Mouse (Mus musculus) liver, embryonic 16.5 days (tissue): Measurements from ENCODE around the gene Gch1. TPM values are rescaled to one million over a fixed set of nuclear protein-coding genes. Genes with fewer than 3 reads are reported as not detected.
"Not testable (repeated sequence)": the region's sequence is repeated elsewhere in the genome, so short reads cannot be mapped to it uniquely, and the experiment has no call there.

Source experiments
- ATAC-seq: fragments of 200-750 bp; cut with Nextera tagmentation; 2 replicates; pipeline ENCODE4 v1.8.0; 2017; ENCODE audit warnings: low read depth, mild to moderate bottlenecking, moderate number of reproducible peaks, moderate library complexity
- H3K27ac ChIP-seq: fragments of 300-500 bp; sonication (generic); 2 replicates; pipeline ENCODE4 v1.5.1; 2014; ENCODE audit warnings: mild to moderate bottlenecking, low read length
- H3K27me3 ChIP-seq: fragments of 300-500 bp; sonication (generic); 2 replicates; pipeline ENCODE4 v1.6.1; 2014; ENCODE audit warnings: low read depth, low read length, mixed read lengths; ENCODE audit not compliant: control insufficient read depth, insufficient read depth
- H3K36me3 ChIP-seq: fragments of 300-500 bp; sonication (generic); 2 replicates; pipeline ENCODE4 v1.6.1; 2014; ENCODE audit warnings: mild to moderate bottlenecking; ENCODE audit not compliant: control insufficient read depth, insufficient read depth
- H3K4me1 ChIP-seq: fragments of 300-500 bp; sonication (generic); 2 replicates; pipeline ENCODE4 v1.6.1; 2014; ENCODE audit warnings: low read depth, low read length, mixed read lengths; ENCODE audit not compliant: control insufficient read depth
- H3K4me2 ChIP-seq: fragments of 300-500 bp; sonication (generic); 2 replicates; pipeline ENCODE4 v1.6.1; 2014; ENCODE audit warnings: low read depth, low read length, mixed read lengths
- H3K4me3 ChIP-seq: fragments of 300-500 bp; sonication (generic); 2 replicates; pipeline ENCODE4 v1.5.1; 2014; ENCODE audit warnings: low read depth, mild to moderate bottlenecking, low read length
- H3K9ac ChIP-seq: fragments of 300-500 bp; sonication (generic); 2 replicates; pipeline ENCODE4 v1.6.1; 2014; ENCODE audit warnings: low read depth, low read length
- H3K9me3 ChIP-seq: fragments of 300-500 bp; sonication (generic); replicated peaks from 2 replicates; pipeline ENCODE4 v1.6.1; 2016; ENCODE audit warnings: low read length; ENCODE audit not compliant: control insufficient read depth
- WGBS: fragments of 180-500 bp; shearing (Covaris S2); extraction: QIAGEN DNeasy Blood & Tissue Kit; methylation state at CpG from one replicate; pipeline ENCODE4 v1.1.7; 2014; ENCODE audit not compliant: insufficient replicate concordance; 5-methylcytosine and 5-hydroxymethylcytosine counted together
- polyA plus RNA-seq: library from polyadenylated mRNA; unstranded; fragments of >200 nt; fragmentation: Nextera tagmentation; extraction: Ambion mirVana; gene quantifications from 2 replicates; pipeline ENCODE4 v1.2.1, GENCODE M21; 2015

The Gch1 gene
- polyA plus RNA-seq, 1 experiment from 2014 or later, result 4.6 TPM

GRCm38 (mm10) chr14:47115154-47115553 is 74.1 kb downstream of the Gch1 start:
- H3K27me3 ChIP-seq, result no peaks in the 10 kb centered on the region
- H3K4me1 ChIP-seq, result peaks cover 4% of the 10 kb centered on the region
- no peak overlapping the region for H3K4me2 ChIP-seq
- no peak overlapping the region for H3K4me3 ChIP-seq
- H3K27ac ChIP-seq, result no peak overlapping the region
- H3K36me3 ChIP-seq, result no peaks in the 10 kb centered on the region
- no peaks in the 10 kb centered on the region for H3K9me3 ChIP-seq
- 57% methylated on average over 9 of the region's 9 CpGs for WGBS
- no peak overlapping the region for H3K9ac ChIP-seq
- ATAC-seq, result no peak

- no peaks in the 10 kb centered on the region for H3K36me3 ChIP-seq
- H3K4me1 ChIP-seq, result peaks cover 3% of the 10 kb centered on the region
- no peak overlapping the region for H3K4me2 ChIP-seq
- ATAC-seq, result no peak
- H3K27me3 ChIP-seq, result no peaks in the 10 kb centered on the region
- 36% methylated on average over 9 of the region's 9 CpGs for WGBS
- no peak overlapping the region for H3K9ac ChIP-seq
- H3K4me3 ChIP-seq, result no peak overlapping the region
- no peak overlapping the region for H3K27ac ChIP-seq
- H3K9me3 ChIP-seq, result no peaks in the 10 kb centered on the region
These were observed 77.9 kb downstream of the Gch1 start for GRCm38 (mm10) chr14:47111341-47111740.

- H3K4me1 ChIP-seq, H3K27me3 ChIP-seq, H3K4me2 ChIP-seq, H3K9me3 ChIP-seq, ATAC-seq, H3K36me3 ChIP-seq, H3K27ac ChIP-seq, H3K9ac ChIP-seq, H3K4me3 ChIP-seq: not testable (repeated sequence)
- WGBS, result 74% methylated on average over 7 of the region's 7 CpGs
These were observed 78.8 kb downstream of the Gch1 start for GRCm38 (mm10) chr14:47110391-47110790.

DNA sequence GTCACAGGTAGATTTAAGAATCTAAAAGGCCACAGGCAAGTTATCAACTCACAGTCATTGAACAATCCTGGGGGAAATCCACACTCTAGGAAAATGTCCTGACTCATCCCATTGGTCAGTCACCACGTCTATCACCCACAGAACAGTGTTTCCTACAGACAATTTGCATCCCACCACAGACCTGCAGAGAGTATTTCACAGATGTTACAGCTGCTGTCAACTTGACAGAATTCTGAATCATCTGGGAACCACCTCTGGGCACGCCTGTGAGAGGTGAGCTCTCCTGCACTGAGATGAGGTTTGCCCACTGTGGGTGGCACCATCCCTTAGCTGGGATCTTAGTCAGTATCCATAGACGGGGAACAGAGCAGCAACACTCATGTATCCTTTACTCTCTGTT is 81.8 kb downstream of the Gch1 start:
- H3K36me3 ChIP-seq, result no peaks in the 10 kb centered on the region
- 31% methylated on average over 3 of the region's 3 CpGs for WGBS
- H3K4me2 ChIP-seq, result no peak overlapping the region
- H3K4me3 ChIP-seq, result no peak overlapping the region
- no peak for ATAC-seq
- no peak overlapping the region for H3K9ac ChIP-seq
- no peak overlapping the region for H3K27ac ChIP-seq
- no peaks in the 10 kb centered on the region for H3K9me3 ChIP-seq
- no peaks in the 10 kb centered on the region for H3K4me1 ChIP-seq
- H3K27me3 ChIP-seq, result no peaks in the 10 kb centered on the region

GRCm38 (mm10) chr14:47105755-47106154 is 83.5 kb downstream of the Gch1 start:
- H3K27ac ChIP-seq, result no peak overlapping the region
- no peaks in the 10 kb centered on the region for H3K9me3 ChIP-seq
- no peak overlapping the region for H3K4me3 ChIP-seq
- ATAC-seq, result no peak
- WGBS, result 59% methylated on average over 3 of the region's 3 CpGs
- no peak overlapping the region for H3K4me2 ChIP-seq
- H3K9ac ChIP-seq, result no peak overlapping the region
- no peaks in the 10 kb centered on the region for H3K4me1 ChIP-seq
- H3K36me3 ChIP-seq, result no peaks in the 10 kb centered on the region
- no peaks in the 10 kb centered on the region for H3K27me3 ChIP-seq

DNA sequence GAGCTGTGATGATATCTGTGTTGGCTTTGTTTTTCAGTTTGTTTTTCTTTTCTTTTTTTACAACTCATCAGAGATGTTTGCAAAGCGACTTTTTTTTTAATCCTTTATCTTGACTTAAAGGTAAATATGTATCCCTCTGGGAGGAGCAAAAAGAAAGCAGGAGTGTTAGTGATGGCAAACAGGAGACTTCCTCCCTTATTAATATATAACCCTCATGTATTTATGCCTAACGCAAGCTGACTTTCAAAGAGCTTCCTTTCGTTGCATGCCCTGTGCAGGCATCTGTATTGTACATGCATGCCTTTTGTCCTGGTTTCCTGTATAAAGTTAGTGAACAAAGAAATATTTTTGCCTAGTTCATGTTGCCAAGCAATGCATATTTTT is 84.0 kb downstream of the Gch1 start:
- H3K9ac ChIP-seq, result no peak overlapping the region
- H3K4me1 ChIP-seq, result no peaks in the 10 kb centered on the region
- H3K36me3 ChIP-seq, result no peaks in the 10 kb centered on the region
- H3K4me3 ChIP-seq, result no peak overlapping the region
- H3K27ac ChIP-seq, result no peak overlapping the region
- 66% methylated on average over 3 of the region's 3 CpGs for WGBS
- H3K4me2 ChIP-seq, result no peak overlapping the region
- ATAC-seq, result no peak
- no peaks in the 10 kb centered on the region for H3K27me3 ChIP-seq
- no peaks in the 10 kb centered on the region for H3K9me3 ChIP-seq

- no peaks in the 10 kb centered on the region for H3K4me1 ChIP-seq
- no peak overlapping the region for H3K27ac ChIP-seq
- H3K9me3 ChIP-seq, result no peaks in the 10 kb centered on the region
- H3K4me2 ChIP-seq, result peak overlapping the region; percentile 43
- H3K36me3 ChIP-seq, result no peaks in the 10 kb centered on the region
- no peak for ATAC-seq
- peak overlapping the region; percentile 24 for H3K4me3 ChIP-seq
- H3K9ac ChIP-seq, result no peak overlapping the region
- H3K27me3 ChIP-seq, result no peaks in the 10 kb centered on the region
- 43% methylated on average over 19 of the region's 19 CpGs for WGBS
These were observed 84.7 kb downstream of the Gch1 start for GRCm38 (mm10) chr14:47104246-47105173.

Other genes with a start within 250 kb of the Gch1 start
- gene Wdhd1, start 87.4 kb upstream of the Gch1 start, polyA plus RNA-seq, result 29.5 and 33.8 TPM in 2 replicates
- 1.8 and 2.2 TPM in 2 replicates for gene Socs4, start 87.5 kb upstream of the Gch1 start, polyA plus RNA-seq
- gene Mapk1ip1l, start 108.9 kb upstream of the Gch1 start, polyA plus RNA-seq, result 27.0 and 30.9 TPM in 2 replicates
- gene Lgals3, start 178.3 kb upstream of the Gch1 start, polyA plus RNA-seq, result 41.4 and 45.8 TPM in 2 replicates
- 43.3 and 49.9 TPM in 2 replicates for gene Dlgap5, start 229.0 kb upstream of the Gch1 start, polyA plus RNA-seq